Mouse (Mus musculus) intestine, postnatal 0 days (tissue): Measurements from ENCODE around the gene Hivep3. TPM values are rescaled to one million over a fixed set of nuclear protein-coding genes. Genes with fewer than 3 reads are reported as not detected.

Source experiments
- ATAC-seq: fragments of 200-750 bp; cut with Nextera tagmentation; 2 replicates; pipeline ENCODE4 v1.8.0; 2017; ENCODE audit warnings: mild to moderate bottlenecking, moderate TSS enrichment, moderate library complexity
- H3K27ac ChIP-seq: fragments of 300-500 bp; sonication (generic); 2 replicates; pipeline ENCODE4 v1.5.1; 2014; ENCODE audit warnings: mild to moderate bottlenecking, low read depth, low read length, moderate library complexity
- H3K27me3 ChIP-seq: fragments of 300-500 bp; sonication (generic); replicated peaks from 2 replicates; pipeline ENCODE4 v1.6.1; 2014; ENCODE audit warnings: low read length, mixed read lengths; ENCODE audit not compliant: control insufficient read depth, insufficient read depth
- H3K36me3 ChIP-seq: fragments of 300-500 bp; sonication (generic); 2 replicates; pipeline ENCODE4 v1.6.1; 2014; ENCODE audit warnings: mild to moderate bottlenecking, moderate library complexity; ENCODE audit not compliant: control insufficient read depth, insufficient read depth
- H3K4me1 ChIP-seq: fragments of 300-500 bp; sonication (generic); replicated peaks from 2 replicates; pipeline ENCODE4 v1.6.1; 2014; ENCODE audit warnings: antibody characterized with exemption, low read length, mixed read lengths; ENCODE audit not compliant: control insufficient read depth, insufficient read depth
- H3K4me2 ChIP-seq: fragments of 300-500 bp; sonication (generic); replicated peaks from 2 replicates; pipeline ENCODE4 v1.6.1; 2014; ENCODE audit warnings: low read depth, mild to moderate bottlenecking, moderate library complexity
- H3K4me3 ChIP-seq: fragments of 300-500 bp; sonication (generic); 2 replicates; pipeline ENCODE4 v1.5.1; 2014; ENCODE audit warnings: low read depth, low read length
- H3K9ac ChIP-seq: fragments of 300-500 bp; sonication (generic); 2 replicates; pipeline ENCODE4 v1.6.1; 2014; ENCODE audit warnings: mild to moderate bottlenecking, low read depth, low read length
- H3K9me3 ChIP-seq: fragments of 300-500 bp; sonication (generic); 2 replicates; pipeline ENCODE4 v1.6.1; 2016; ENCODE audit warnings: mixed run types; ENCODE audit not compliant: control insufficient read depth
- CTCF ChIP-seq: sonication (generic); IDR thresholded peaks from 2 replicates; pipeline ENCODE4 v1.5.1; 2016; ENCODE audit warnings: low read depth, mild to moderate bottlenecking, control low read depth, antibody characterized with exemption, moderate library complexity
- WGBS: fragments of 180-500 bp; shearing (Covaris S2); extraction: QIAGEN DNeasy Blood & Tissue Kit; methylation state at CpG from one replicate; pipeline ENCODE4 v1.1.7; 2014; 5-methylcytosine and 5-hydroxymethylcytosine counted together
- polyA plus RNA-seq: library from polyadenylated mRNA; unstranded; fragments of >200 nt; fragmentation: Nextera tagmentation; extraction: Ambion mirVana; gene quantifications from 2 replicates; pipeline ENCODE4 v1.2.1, GENCODE M21; 2015

Hivep3 gene
- polyA plus RNA-seq, 1 experiment from 2014 or later: 4.1 TPM

GRCm38 (mm10) chr4:119871441-119871840 is 137.9 kb downstream of the Hivep3 start:
- ATAC-seq: no peak
- H3K9me3 ChIP-seq: no peaks in the 10 kb centered on the region
- TF ChIP-seq CTCF: no peak
- H3K36me3 ChIP-seq: no peaks in the 10 kb centered on the region
- WGBS: 88% methylated on average over 2 of the region's 2 CpGs
- H3K4me1 ChIP-seq: no peaks in the 10 kb centered on the region
- no peak overlapping the region for H3K4me3 ChIP-seq
- no peak overlapping the region for H3K9ac ChIP-seq
- H3K27ac ChIP-seq: no peak overlapping the region
- H3K4me2 ChIP-seq: no peak overlapping the region
- H3K27me3 ChIP-seq: no peaks in the 10 kb centered on the region

GRCm38 (mm10) chr4:119871861-119872582 is 138.4 kb downstream of the Hivep3 start:
- no peaks in the 10 kb centered on the region for H3K4me1 ChIP-seq
- no peak for ATAC-seq
- H3K36me3 ChIP-seq: no peaks in the 10 kb centered on the region
- no peaks in the 10 kb centered on the region for H3K9me3 ChIP-seq
- no peak overlapping the region for H3K4me3 ChIP-seq
- no peak for TF ChIP-seq CTCF
- no peak overlapping the region for H3K4me2 ChIP-seq
- H3K9ac ChIP-seq: no peak overlapping the region
- WGBS: 86% methylated on average over 10 of the region's 10 CpGs
- no peaks in the 10 kb centered on the region for H3K27me3 ChIP-seq
- H3K27ac ChIP-seq: no peak overlapping the region

GRCm38 (mm10) chr4:119873935-119874334 is 140.4 kb downstream of the Hivep3 start:
- H3K27me3 ChIP-seq: no peaks in the 10 kb centered on the region
- ATAC-seq: no peak
- no peak overlapping the region for H3K4me3 ChIP-seq
- no peak for TF ChIP-seq CTCF
- no peak overlapping the region for H3K9ac ChIP-seq
- H3K27ac ChIP-seq: no peak overlapping the region
- 75% methylated on average over 6 of the region's 6 CpGs for WGBS
- no peak overlapping the region for H3K4me2 ChIP-seq
- H3K9me3 ChIP-seq: no peaks in the 10 kb centered on the region
- H3K36me3 ChIP-seq: no peaks in the 10 kb centered on the region
- H3K4me1 ChIP-seq: no peaks in the 10 kb centered on the region

- Histone ChIP-seq H3K4me2 (no peak overlapping the region), H3K36me3 (no peaks in the 10 kb centered on the region), H3K9me3 (no peaks in the 10 kb centered on the region), H3K27me3 (no peaks in the 10 kb centered on the region), H3K4me1 (no peaks in the 10 kb centered on the region), H3K4me3 (no peak overlapping the region), H3K27ac (no peak overlapping the region), H3K9ac (no peak overlapping the region)
- WGBS: 93% methylated on average over 2 of the region's 2 CpGs
- ATAC-seq: no peak
- TF ChIP-seq CTCF: no peak
Observed at GRCm38 (mm10) chr4:119875592-119875991, 142.0 kb downstream of the Hivep3 start.

- 79% methylated on average over 8 of the region's 8 CpGs for WGBS
Observed at GRCm38 (mm10) chr4:119876535-119877160, 143.1 kb downstream of the Hivep3 start.

GRCm38 (mm10) chr4:119878218-119878617 is 144.6 kb downstream of the Hivep3 start:
- no peak overlapping the region for H3K27ac ChIP-seq
- no peaks in the 10 kb centered on the region for H3K4me1 ChIP-seq
- ATAC-seq: no peak
- no peaks in the 10 kb centered on the region for H3K9me3 ChIP-seq
- no peak overlapping the region for H3K9ac ChIP-seq
- H3K36me3 ChIP-seq: no peaks in the 10 kb centered on the region
- H3K4me3 ChIP-seq: no peak overlapping the region
- H3K4me2 ChIP-seq: no peak overlapping the region
- WGBS: 62% methylated on average over 5 of the region's 5 CpGs
- TF ChIP-seq CTCF: no peak
- H3K27me3 ChIP-seq: no peaks in the 10 kb centered on the region

More at GRCm38 (mm10) chr4:119876535-119877160, 143.1 kb downstream of the Hivep3 start:
- Histone ChIP-seq H3K36me3 (no peaks in the 10 kb centered on the region), H3K9ac (no peak overlapping the region), H3K4me1 (no peaks in the 10 kb centered on the region), H3K9me3 (no peaks in the 10 kb centered on the region), H3K27me3 (no peaks in the 10 kb centered on the region), H3K27ac (no peak overlapping the region), H3K4me3 (no peak overlapping the region), H3K4me2 (no peak overlapping the region)
- ATAC-seq: no peak
- TF ChIP-seq CTCF: no peak
